Mouse (Mus musculus): ENCODE data around the gene Macrod2. TPM values are rescaled to one million over a fixed set of nuclear protein-coding genes. Genes with fewer than 3 reads are reported as not detected.
A peak's percentile ranks its signal among the peaks of the same experiment; 100 is the strongest.

The Macrod2 gene
- polyA plus RNA-seq, 1 experiment from 2014 or later: 11.5 TPM

DNA sequence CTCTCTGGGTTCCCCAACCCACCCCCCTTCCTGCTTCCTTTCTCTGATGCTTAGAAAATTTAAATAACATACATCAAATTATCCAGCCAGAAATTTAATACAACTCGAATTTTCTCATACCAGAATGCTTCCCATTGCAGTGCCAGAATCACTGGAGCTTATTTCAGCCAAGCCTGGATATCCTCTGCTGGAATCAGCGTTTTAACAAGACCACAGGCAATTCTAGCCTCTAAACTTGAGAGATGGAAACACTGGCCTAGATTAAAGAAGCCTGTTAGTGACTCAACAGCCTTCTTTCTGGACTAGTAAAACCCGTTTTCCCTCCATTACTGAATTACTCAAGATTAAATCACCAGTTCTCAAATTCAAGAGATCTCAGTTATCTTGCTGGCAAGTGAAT lies 1170.9 kb downstream of the Macrod2 start:
- WGBS (ENCODE audit: insufficient replicate concordance): 28% methylated on average over 3 of the region's 3 CpGs

GRCm38 (mm10) chr2:141571360-141571759 lies 1176.3 kb downstream of the Macrod2 start:
- 43% methylated on average over 3 of the region's 3 CpGs for whole genome bisulfite sequencing (ENCODE audit: insufficient replicate concordance)
- Histone ChIP-seq H3K4me3 (replicated peaks) (no peak overlapping the region), H3K27me3 (no peaks in the 10 kb centered on the region), H3K9me3 (replicated peaks) (no peaks in the 10 kb centered on the region), H3K4me1 (replicated peaks) (no peaks in the 10 kb centered on the region), H3K36me3 (no peaks in the 10 kb centered on the region), H3K4me2 (no peak overlapping the region), H3K9ac (no peak overlapping the region), H3K27ac (no peak overlapping the region)
- ATAC-seq (ENCODE audit: low read depth): no peak
- DNase-seq: no peak

More for the DNA sequence above, 1170.9 kb downstream of the Macrod2 start:
- Histone ChIP-seq H3K27ac (no peak overlapping the region), H3K36me3 (no peaks in the 10 kb centered on the region), H3K9me3 (replicated peaks) (no peaks in the 10 kb centered on the region), H3K4me1 (replicated peaks) (no peaks in the 10 kb centered on the region), H3K4me2 (no peak overlapping the region), H3K4me3 (replicated peaks) (no peak overlapping the region), H3K27me3 (no peaks in the 10 kb centered on the region), H3K9ac (no peak overlapping the region)
- no peak for DNase-seq
- no peak for ATAC-seq (ENCODE audit: low read depth)

DNA sequence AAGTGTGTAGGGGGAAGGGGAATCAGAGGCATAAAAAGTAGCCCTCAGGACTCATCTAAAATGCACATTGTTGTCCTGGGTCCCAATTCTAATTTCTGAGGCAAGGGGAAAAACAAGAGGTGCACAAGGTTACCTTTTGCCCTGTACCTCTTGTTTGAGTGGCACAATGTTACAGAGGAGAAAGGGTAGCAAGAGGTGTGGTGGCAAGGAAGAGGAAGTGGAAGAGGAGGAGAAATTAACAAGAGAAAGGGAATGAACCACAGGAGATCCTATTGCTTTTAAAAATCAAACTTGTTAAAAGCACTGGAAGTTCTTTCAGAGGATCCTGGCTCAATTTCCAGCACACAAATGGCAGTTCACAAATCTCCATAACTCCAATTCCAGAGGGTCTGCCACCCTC lies 1183.1 kb downstream of the Macrod2 start:
- H3K4me1 ChIP-seq (replicated peaks): no peaks in the 10 kb centered on the region
- H3K27ac ChIP-seq: no peak overlapping the region
- ATAC-seq (ENCODE audit: low read depth): no peak
- no peaks in the 10 kb centered on the region for H3K9me3 ChIP-seq (replicated peaks)
- no peaks in the 10 kb centered on the region for H3K36me3 ChIP-seq
- H3K27me3 ChIP-seq: no peaks in the 10 kb centered on the region
- no peak overlapping the region for H3K9ac ChIP-seq
- H3K4me3 ChIP-seq (replicated peaks): no peak overlapping the region
- no peak for DNase-seq
- H3K4me2 ChIP-seq: no peak overlapping the region

DNA sequence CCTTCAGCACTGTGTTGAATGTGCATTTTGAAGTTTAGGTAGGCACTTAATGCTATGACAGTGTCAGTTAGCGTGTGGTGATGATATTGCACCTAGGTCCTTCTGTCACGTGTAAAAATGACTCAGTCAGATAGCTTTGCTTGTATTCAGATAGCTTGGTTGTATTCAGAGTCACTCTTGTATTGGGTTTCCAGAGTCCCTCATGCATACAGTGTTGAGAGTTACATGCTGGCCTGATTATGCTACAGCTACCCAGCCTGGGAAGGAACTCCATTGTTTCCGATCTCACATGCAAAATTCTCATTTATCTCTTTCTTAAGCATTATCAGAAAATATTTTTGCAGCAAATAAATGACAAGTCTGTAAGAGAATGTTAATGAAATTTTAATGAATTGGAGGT lies 1187.3 kb downstream of the Macrod2 start:
- Histone ChIP-seq H3K36me3 (no peaks in the 10 kb centered on the region), H3K27ac (no peak overlapping the region), H3K4me3 (replicated peaks) (no peak overlapping the region), H3K4me1 (replicated peaks) (no peaks in the 10 kb centered on the region), H3K9ac (no peak overlapping the region), H3K27me3 (no peaks in the 10 kb centered on the region), H3K4me2 (no peak overlapping the region), H3K9me3 (replicated peaks) (no peaks in the 10 kb centered on the region)
- ATAC-seq (ENCODE audit: low read depth): no peak
- DNase-seq: no peak
- WGBS (ENCODE audit: insufficient replicate concordance): 74% methylated on average over 3 of the region's 3 CpGs

- H3K4me3 ChIP-seq (replicated peaks): no peak overlapping the region
- H3K9ac ChIP-seq: no peak overlapping the region
- no peak for DNase-seq
- WGBS (ENCODE audit: insufficient replicate concordance): 33% methylated on average over 4 of the region's 4 CpGs
- H3K4me2 ChIP-seq: no peak overlapping the region
- no peak overlapping the region for H3K27ac ChIP-seq
- H3K36me3 ChIP-seq: no peaks in the 10 kb centered on the region
- no peaks in the 10 kb centered on the region for H3K9me3 ChIP-seq (replicated peaks)
- H3K27me3 ChIP-seq: no peaks in the 10 kb centered on the region
- ATAC-seq (ENCODE audit: low read depth): no peak
- H3K4me1 ChIP-seq (replicated peaks): no peaks in the 10 kb centered on the region
Measured at GRCm38 (mm10) chr2:141582933-141583332, 1187.8 kb downstream of the Macrod2 start.

GRCm38 (mm10) chr2:141587290-141587689 lies 1192.2 kb downstream of the Macrod2 start:
- Histone ChIP-seq H3K9me3 (replicated peaks) (no peaks in the 10 kb centered on the region), H3K27me3 (no peaks in the 10 kb centered on the region), H3K9ac (no peak overlapping the region), H3K36me3 (no peaks in the 10 kb centered on the region), H3K4me2 (no peak overlapping the region), H3K27ac (no peak overlapping the region), H3K4me3 (replicated peaks) (no peak overlapping the region), H3K4me1 (replicated peaks) (no peaks in the 10 kb centered on the region)
- 0 out of 2 replicates have a peak, but pooled peaks have one; percentile 34 for ATAC-seq (ENCODE audit: low read depth)
- no peak for DNase-seq
- 41% methylated on average over 2 of the region's 2 CpGs for WGBS (ENCODE audit: insufficient replicate concordance)

GRCm38 (mm10) chr2:141591326-141591725 lies 1196.2 kb downstream of the Macrod2 start:
- ATAC-seq (ENCODE audit: low read depth): no peak
- H3K9me3 ChIP-seq (replicated peaks): no peaks in the 10 kb centered on the region
- H3K27ac ChIP-seq: no peak overlapping the region
- WGBS (ENCODE audit: insufficient replicate concordance): 51% methylated on average over 4 of the region's 4 CpGs
- DNase-seq: no peak
- H3K4me2 ChIP-seq: no peak overlapping the region
- H3K27me3 ChIP-seq: no peaks in the 10 kb centered on the region
- H3K4me3 ChIP-seq (replicated peaks): no peak overlapping the region
- no peaks in the 10 kb centered on the region for H3K4me1 ChIP-seq (replicated peaks)
- no peaks in the 10 kb centered on the region for H3K36me3 ChIP-seq
- H3K9ac ChIP-seq: no peak overlapping the region

DNA sequence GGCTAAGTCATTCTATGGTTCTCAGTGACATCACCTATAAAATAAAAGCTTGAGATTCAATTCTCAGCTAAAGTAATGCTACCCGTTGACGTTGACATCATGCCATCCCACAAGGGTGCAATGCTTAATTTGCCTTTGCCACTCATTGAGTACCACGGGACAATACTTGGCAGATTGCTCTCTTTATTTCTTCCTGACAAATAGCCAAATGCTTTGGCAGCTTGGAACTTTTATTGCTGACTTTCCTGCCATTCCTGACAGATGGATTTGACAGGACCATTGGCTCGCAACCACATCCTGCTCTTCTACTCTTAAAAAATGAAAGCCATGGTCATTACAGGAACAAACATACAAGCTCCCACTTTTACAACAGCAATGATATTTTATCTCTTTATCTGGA lies 1199.7 kb downstream of the Macrod2 start:
- Histone ChIP-seq H3K9ac (no peak overlapping the region), H3K27ac (no peak overlapping the region), H3K4me1 (replicated peaks) (no peaks in the 10 kb centered on the region), H3K27me3 (no peaks in the 10 kb centered on the region), H3K4me3 (replicated peaks) (no peak overlapping the region), H3K4me2 (no peak overlapping the region), H3K36me3 (no peaks in the 10 kb centered on the region), H3K9me3 (replicated peaks) (no peaks in the 10 kb centered on the region)
- ATAC-seq (ENCODE audit: low read depth): no peak
- WGBS (ENCODE audit: insufficient replicate concordance): 53% methylated on average over 4 of the region's 4 CpGs
- DNase-seq: no peak

DNA sequence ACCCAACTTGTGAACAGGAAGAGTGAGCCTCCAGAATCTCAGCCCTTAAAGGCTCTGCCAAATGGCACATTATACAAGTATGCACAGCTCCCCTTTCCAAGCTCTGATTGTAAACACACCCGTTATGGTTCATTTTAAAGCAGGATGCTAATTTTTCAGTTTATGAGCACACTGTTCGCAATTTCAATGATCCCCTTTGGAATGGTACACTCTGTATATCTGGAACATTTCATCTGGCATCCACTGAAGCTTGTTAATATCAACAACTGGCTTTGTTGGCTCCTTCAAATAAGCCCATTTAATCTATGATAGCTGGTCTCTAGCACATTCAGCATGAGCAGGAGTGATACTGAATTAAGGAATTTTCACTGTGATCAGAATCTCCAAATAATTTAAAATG lies 1222.6 kb downstream of the Macrod2 start:
- whole genome bisulfite sequencing (ENCODE audit: insufficient replicate concordance): 54% methylated on average over 2 of the region's 2 CpGs
- Histone ChIP-seq H3K27ac (no peak overlapping the region), H3K9ac (no peak overlapping the region), H3K9me3 (replicated peaks) (no peaks in the 10 kb centered on the region), H3K4me1 (replicated peaks) (no peaks in the 10 kb centered on the region), H3K4me2 (no peak overlapping the region), H3K27me3 (no peaks in the 10 kb centered on the region), H3K4me3 (replicated peaks) (no peak overlapping the region), H3K36me3 (no peaks in the 10 kb centered on the region)
- DNase-seq: no peak
- ATAC-seq (ENCODE audit: low read depth): no peak

- DNase-seq (no peak), ATAC-seq (ENCODE audit: low read depth) (no peak)
- no peaks in the 10 kb centered on the region for H3K27me3 ChIP-seq
- H3K9me3 ChIP-seq (replicated peaks): no peaks in the 10 kb centered on the region
- no peak overlapping the region for H3K9ac ChIP-seq
- no peaks in the 10 kb centered on the region for H3K4me1 ChIP-seq (replicated peaks)
- 62% methylated on average over 5 of the region's 5 CpGs for WGBS (ENCODE audit: insufficient replicate concordance)
- no peak overlapping the region for H3K4me3 ChIP-seq (replicated peaks)
- no peaks in the 10 kb centered on the region for H3K36me3 ChIP-seq
- no peak overlapping the region for H3K4me2 ChIP-seq
- H3K27ac ChIP-seq: no peak overlapping the region
Measured at GRCm38 (mm10) chr2:141618257-141618656, 1223.1 kb downstream of the Macrod2 start.

DNA sequence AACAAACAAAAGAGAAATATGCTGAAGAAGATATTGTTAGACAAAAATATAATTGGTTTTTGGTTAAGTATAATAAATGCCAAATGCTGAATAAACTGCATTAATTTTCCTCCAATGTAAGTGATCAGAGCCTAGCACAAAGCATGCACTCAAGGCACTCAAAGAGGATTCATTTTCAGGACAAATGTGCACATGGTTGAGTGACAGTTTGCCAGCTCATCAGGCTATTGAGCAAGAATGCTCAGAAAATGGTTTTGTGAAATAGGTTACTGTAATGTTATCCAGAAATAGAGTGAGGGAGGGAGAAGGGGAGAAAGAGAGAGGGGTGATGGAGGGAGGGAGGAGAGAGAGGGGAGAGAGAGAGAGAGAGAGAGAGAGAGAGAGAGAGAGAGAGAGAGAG lies 1268.9 kb downstream of the Macrod2 start:
- H3K27me3 ChIP-seq: no peaks in the 10 kb centered on the region
- no peak for DNase-seq
- no peak overlapping the region for H3K9ac ChIP-seq
- no peaks in the 10 kb centered on the region for H3K36me3 ChIP-seq
- no peak for ATAC-seq (ENCODE audit: low read depth)
- no peaks in the 10 kb centered on the region for H3K9me3 ChIP-seq (replicated peaks)
- no peak overlapping the region for H3K4me2 ChIP-seq
- no peaks in the 10 kb centered on the region for H3K4me1 ChIP-seq (replicated peaks)
- H3K4me3 ChIP-seq (replicated peaks): no peak overlapping the region
- no peak overlapping the region for H3K27ac ChIP-seq

GRCm38 (mm10) chr2:141672814-141673213 lies 1277.7 kb downstream of the Macrod2 start:
- no peaks in the 10 kb centered on the region for H3K4me1 ChIP-seq (replicated peaks)
- H3K9ac ChIP-seq: no peak overlapping the region
- DNase-seq: no peak
- H3K4me2 ChIP-seq: no peak overlapping the region
- 64% methylated on average over 3 of the region's 3 CpGs for WGBS (ENCODE audit: insufficient replicate concordance)
- no peak overlapping the region for H3K4me3 ChIP-seq (replicated peaks)
- no peaks in the 10 kb centered on the region for H3K36me3 ChIP-seq
- no peak overlapping the region for H3K27ac ChIP-seq
- ATAC-seq (ENCODE audit: low read depth): no peak
- no peaks in the 10 kb centered on the region for H3K27me3 ChIP-seq
- H3K9me3 ChIP-seq (replicated peaks): no peaks in the 10 kb centered on the region

DNA sequence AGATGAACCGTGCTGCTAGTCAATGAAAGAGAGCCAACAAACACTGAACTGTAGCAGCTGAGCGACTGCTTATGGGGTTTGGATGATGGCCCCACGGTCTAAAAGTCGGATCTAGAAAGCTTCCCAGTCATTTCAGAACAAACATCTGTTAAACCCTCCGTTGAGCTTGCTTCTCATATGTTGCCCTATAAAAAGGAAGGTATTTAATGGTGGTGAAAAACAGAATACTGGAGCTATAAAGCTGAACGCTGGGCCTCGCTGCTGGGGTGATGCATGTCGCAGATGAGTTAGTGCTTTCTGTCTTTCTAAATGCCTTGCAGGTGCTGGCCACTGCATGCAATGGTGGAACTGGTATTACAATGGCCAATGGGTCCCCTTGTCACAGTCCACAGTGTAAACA lies 1278.3 kb downstream of the Macrod2 start:
- Histone ChIP-seq H3K27ac (no peak overlapping the region), H3K9ac (no peak overlapping the region), H3K36me3 (no peaks in the 10 kb centered on the region), H3K4me2 (no peak overlapping the region), H3K27me3 (no peaks in the 10 kb centered on the region), H3K9me3 (replicated peaks) (no peaks in the 10 kb centered on the region), H3K4me1 (replicated peaks) (no peaks in the 10 kb centered on the region), H3K4me3 (replicated peaks) (no peak overlapping the region)
- ATAC-seq (ENCODE audit: low read depth) (no peak), DNase-seq (no peak)
- 68% methylated on average over 8 of the region's 8 CpGs for WGBS (ENCODE audit: insufficient replicate concordance)

Data from liver, embryonic 13.5 days (tissue).